Mouse (Mus musculus): ENCODE data around the gene Iqschfp.

- TF ChIP-seq GATA1 (IDR thresholded peaks at IDR 0.05; ENCODE audit: borderline replicate concordance, low read length) = no peak
- no peak for TF ChIP-seq FLI1 (IDR thresholded peaks at IDR 0.05; ENCODE audit: low read length)
Observed at GRCm38 (mm10) chr3:68484021-68484420, 592.0 kb downstream of the Iqschfp start.

Data from megakaryocyte, embryonic 14.5 days (primary cell).